Mouse (Mus musculus): ENCODE results near the gene Ciao2b. TPM values are rescaled to one million over a fixed set of nuclear protein-coding genes. Genes with fewer than 3 reads are reported as not detected.
A peak's percentile ranks its signal among the peaks of the same experiment; 100 is the strongest.
"Not testable (repeated sequence)": the region's sequence is repeated elsewhere in the genome, so short reads cannot be mapped to it uniquely, and the experiment has no call there.

Gene Ciao2b
- polyA plus RNA-seq (2012; ENCODE audit: insufficient read depth, insufficient read length, low replicate concordance, missing spikeins): not detected in 2 replicates

GRCm38 (mm10) chr8:104641426-104642323 is at the start of gene Ciao2b:
Ciao2b (minus strand) TSS chr8:104641965.
- H3K4me3 ChIP-seq (ENCODE audit: insufficient read depth, low read depth, low read length): peak within 1 kb of the TSS; percentile 77

GRCm38 (mm10) chr8:104688433-104688832 is 46.7 kb upstream of the Ciao2b start:
- Histone ChIP-seq H3K4me1 (ENCODE audit: control insufficient read depth, insufficient read depth, low read length) (no peaks in the 10 kb centered on the region), H3K4me3 (ENCODE audit: insufficient read depth, low read depth, low read length) (no peak overlapping the region), H3K27ac (ENCODE audit: insufficient read depth, low read depth, low read length) (no peak overlapping the region)
- WGBS: 80% methylated on average over 4 of the region's 4 CpGs
- TF ChIP-seq POLR2A (IDR thresholded peaks at IDR 0.05; ENCODE audit: insufficient read depth, low read depth, low read length): no peak
- no peak for TF ChIP-seq CTCF (IDR thresholded peaks at IDR 0.05; ENCODE audit: insufficient read depth, low read depth, low read length)

More at GRCm38 (mm10) chr8:104641426-104642323, at the start of gene Ciao2b:
- WGBS: under 1% methylated on average over 66 of the region's 66 CpGs
- Histone ChIP-seq H3K4me1 (ENCODE audit: control insufficient read depth, insufficient read depth, low read length) (peaks cover 14% of the 10 kb centered on the region), H3K27ac (ENCODE audit: insufficient read depth, low read depth, low read length) (peak within 1 kb of the TSS; percentile 81)
- TF ChIP-seq POLR2A (IDR thresholded peaks at IDR 0.05; ENCODE audit: insufficient read depth, low read depth, low read length) (peak; percentile 82), CTCF (IDR thresholded peaks at IDR 0.05; ENCODE audit: insufficient read depth, low read depth, low read length) (no peak)

- no peaks in the 10 kb centered on the region for H3K4me1 ChIP-seq (ENCODE audit: control insufficient read depth, insufficient read depth, low read length)
- TF ChIP-seq CTCF (IDR thresholded peaks at IDR 0.05; ENCODE audit: insufficient read depth, low read depth, low read length) (no peak), POLR2A (IDR thresholded peaks at IDR 0.05; ENCODE audit: insufficient read depth, low read depth, low read length) (no peak)
- WGBS: 81% methylated on average over 4 of the region's 4 CpGs
- no peak overlapping the region for H3K4me3 ChIP-seq (ENCODE audit: insufficient read depth, low read depth, low read length)
- H3K27ac ChIP-seq (ENCODE audit: insufficient read depth, low read depth, low read length): no peak overlapping the region
Observed at GRCm38 (mm10) chr8:104655614-104656013, 13.8 kb upstream of the Ciao2b start.

GRCm38 (mm10) chr8:104654984-104655383 is 13.2 kb upstream of the Ciao2b start:
- no peak overlapping the region for H3K27ac ChIP-seq (ENCODE audit: insufficient read depth, low read depth, low read length)
- H3K4me1 ChIP-seq (ENCODE audit: control insufficient read depth, insufficient read depth, low read length): no peaks in the 10 kb centered on the region
- no peak for TF ChIP-seq POLR2A (IDR thresholded peaks at IDR 0.05; ENCODE audit: insufficient read depth, low read depth, low read length)
- peak; percentile 34; the same call in 1 of the 2 replicates for TF ChIP-seq CTCF (IDR thresholded peaks at IDR 0.05; ENCODE audit: insufficient read depth, low read depth, low read length)
- under 1% methylated on average over 3 of the region's 3 CpGs for WGBS
- no peak overlapping the region for H3K4me3 ChIP-seq (ENCODE audit: insufficient read depth, low read depth, low read length)

GRCm38 (mm10) chr8:104644187-104644586 is 2.4 kb upstream of the Ciao2b start:
- not testable (repeated sequence) for H3K4me3 ChIP-seq (ENCODE audit: insufficient read depth, low read depth, low read length); H3K27ac ChIP-seq (ENCODE audit: insufficient read depth, low read depth, low read length)
- H3K4me1 ChIP-seq (ENCODE audit: control insufficient read depth, insufficient read depth, low read length): peaks cover 14% of the 10 kb centered on the region
- WGBS: 76% methylated on average over 3 of the region's 3 CpGs

- peak overlapping the region; percentile 81; the same call in 1 of the 2 replicates for H3K27ac ChIP-seq (ENCODE audit: insufficient read depth, low read depth, low read length)
- H3K4me1 ChIP-seq (ENCODE audit: control insufficient read depth, insufficient read depth, low read length): peaks cover 14% of the 10 kb centered on the region
- peak overlapping the region; percentile 77 for H3K4me3 ChIP-seq (ENCODE audit: insufficient read depth, low read depth, low read length)
- 68% methylated on average over 6 of the region's 6 CpGs for WGBS
- no peak for TF ChIP-seq CTCF (IDR thresholded peaks at IDR 0.05; ENCODE audit: insufficient read depth, low read depth, low read length)
- TF ChIP-seq POLR2A (IDR thresholded peaks at IDR 0.05; ENCODE audit: insufficient read depth, low read depth, low read length): no peak
Observed at GRCm38 (mm10) chr8:104642324-104642654, 524 bp upstream of the Ciao2b start.

- Histone ChIP-seq H3K4me1 (ENCODE audit: control insufficient read depth, insufficient read depth, low read length) (peaks cover 14% of the 10 kb centered on the region), H3K27ac (ENCODE audit: insufficient read depth, low read depth, low read length) (no peak overlapping the region), H3K4me3 (ENCODE audit: insufficient read depth, low read depth, low read length) (peak overlapping the region; percentile 77)
- 10% methylated on average over 25 of the region's 25 CpGs for WGBS
- TF ChIP-seq POLR2A (IDR thresholded peaks at IDR 0.05; ENCODE audit: insufficient read depth, low read depth, low read length) (no peak), CTCF (IDR thresholded peaks at IDR 0.05; ENCODE audit: insufficient read depth, low read depth, low read length) (no peak)
Observed at GRCm38 (mm10) chr8:104640831-104641370, 864 bp downstream of the Ciao2b start.

- H3K27ac ChIP-seq (ENCODE audit: insufficient read depth, low read depth, low read length): no peak overlapping the region
- peaks cover 14% of the 10 kb centered on the region for H3K4me1 ChIP-seq (ENCODE audit: control insufficient read depth, insufficient read depth, low read length)
- TF ChIP-seq POLR2A (IDR thresholded peaks at IDR 0.05; ENCODE audit: insufficient read depth, low read depth, low read length): no peak
- no peak for TF ChIP-seq CTCF (IDR thresholded peaks at IDR 0.05; ENCODE audit: insufficient read depth, low read depth, low read length)
- no peak overlapping the region for H3K4me3 ChIP-seq (ENCODE audit: insufficient read depth, low read depth, low read length)
- 84% methylated on average over 7 of the region's 7 CpGs for WGBS
Observed at GRCm38 (mm10) chr8:104640241-104640640, 1.5 kb downstream of the Ciao2b start.

GRCm38 (mm10) chr8:104638010-104638409 is 3.8 kb downstream of the Ciao2b start:
- 86% methylated on average over 6 of the region's 6 CpGs for WGBS
- peaks cover 14% of the 10 kb centered on the region for H3K4me1 ChIP-seq (ENCODE audit: control insufficient read depth, insufficient read depth, low read length)
- TF ChIP-seq POLR2A (IDR thresholded peaks at IDR 0.05; ENCODE audit: insufficient read depth, low read depth, low read length) (no peak), CTCF (IDR thresholded peaks at IDR 0.05; ENCODE audit: insufficient read depth, low read depth, low read length) (no peak)
- H3K4me3 ChIP-seq (ENCODE audit: insufficient read depth, low read depth, low read length): no peak overlapping the region
- H3K27ac ChIP-seq (ENCODE audit: insufficient read depth, low read depth, low read length): no peak overlapping the region
